Mouse (Mus musculus) heart, adult 8-10 months (tissue): ENCODE data around the gene 4921524J17Rik. TPM values are rescaled to one million over a fixed set of nuclear protein-coding genes. Genes with fewer than 3 reads are reported as not detected.

Source experiments
- DNase-seq: peaks from one replicate; pipeline ENCODE4 v3.0.0; 2022; ENCODE audit warnings: low spot score
- total RNA-seq, 4 experiments: library from RNA; stranded (reverse); gene quantifications; 2 replicates each; pipeline ENCODE4 v1.2.4; 2022

The 4921524J17Rik gene
- 10 to 100 TPM; 13.9 to 17.5 (median 16.3) TPM for total RNA-seq

GRCm38 (mm10) chr8:85432168-85433016, at the start of gene 4921524J17Rik:
4921524J17Rik (minus strand) TSS chr8:85432833.
- peak; percentile 94 for DNase-seq

- DNase-seq = no peak
Observed at GRCm38 (mm10) chr8:85482427-85482826, 49.8 kb upstream of the 4921524J17Rik start.

- DNase-seq = no peak
Observed at GRCm38 (mm10) chr8:85481900-85482299, 49.3 kb upstream of the 4921524J17Rik start.

DNA sequence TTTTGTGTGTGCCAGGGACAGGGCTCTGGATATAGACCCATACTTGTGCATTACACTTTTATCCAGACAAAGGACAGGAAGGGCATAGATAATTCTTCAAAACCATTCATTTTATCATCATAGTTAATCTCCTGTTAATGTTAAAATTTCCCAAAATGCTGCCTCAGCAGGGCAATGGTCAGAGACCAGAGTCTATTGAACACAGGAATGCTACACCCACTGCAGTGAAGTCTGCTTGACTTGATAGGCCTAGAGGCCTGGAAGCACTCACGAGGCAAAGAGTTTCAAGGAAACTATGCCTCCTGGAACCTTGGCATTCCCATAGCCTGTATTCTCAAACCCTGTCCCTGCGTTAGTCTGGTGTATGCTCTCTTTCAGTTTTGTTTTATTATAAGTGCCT, 47.1 kb upstream of the 4921524J17Rik start:
- no peak for DNase-seq

DNA sequence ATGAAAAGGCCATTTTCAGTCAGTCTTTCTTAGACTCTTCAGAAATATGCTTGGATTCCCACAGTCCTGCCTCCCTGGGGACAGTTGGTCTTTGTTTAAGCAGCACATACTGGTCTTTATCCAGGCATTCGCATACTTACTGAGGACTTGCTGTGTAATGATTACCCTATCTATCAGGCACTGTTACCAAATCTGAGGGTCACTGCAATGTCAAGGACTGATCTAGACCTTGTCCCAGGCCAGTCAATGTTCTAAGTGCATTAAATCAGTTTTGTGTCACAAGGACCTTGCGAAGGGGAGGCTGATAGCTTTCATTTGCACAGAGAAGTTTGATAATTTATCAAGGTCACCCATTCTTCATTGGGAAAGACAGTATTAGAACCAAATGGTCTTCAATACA, 45.8 kb upstream of the 4921524J17Rik start:
- no peak for DNase-seq

GRCm38 (mm10) chr8:85476970-85477545, 44.4 kb upstream of the 4921524J17Rik start:
- no peak for DNase-seq

GRCm38 (mm10) chr8:85474924-85475323, 42.3 kb upstream of the 4921524J17Rik start:
- DNase-seq = no peak

GRCm38 (mm10) chr8:85473246-85473645, 40.6 kb upstream of the 4921524J17Rik start:
- no peak for DNase-seq

GRCm38 (mm10) chr8:85472800-85473199, 40.2 kb upstream of the 4921524J17Rik start:
- no peak for DNase-seq

GRCm38 (mm10) chr8:85470753-85471152, 38.1 kb upstream of the 4921524J17Rik start:
- DNase-seq = no peak

DNA sequence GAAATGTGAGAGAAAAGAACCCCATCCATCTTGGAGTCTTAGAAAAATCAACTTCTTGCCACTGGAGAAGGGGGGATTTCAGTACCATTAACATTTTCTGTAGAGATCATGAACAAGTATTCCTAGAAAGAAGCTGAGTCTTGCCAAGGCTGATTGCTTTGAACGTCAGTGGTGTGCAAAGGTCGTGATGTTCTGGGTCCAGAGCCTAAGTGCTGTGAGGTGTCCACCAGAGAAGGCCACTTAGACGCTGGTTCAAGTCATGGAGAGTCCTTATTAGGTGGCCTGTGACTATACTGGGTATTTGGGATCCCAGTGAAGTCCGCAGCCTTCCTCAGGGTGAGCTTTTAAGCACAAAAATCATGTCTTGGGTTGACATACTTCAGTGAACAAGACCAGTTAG, 33.4 kb upstream of the 4921524J17Rik start:
- no peak for DNase-seq

DNA sequence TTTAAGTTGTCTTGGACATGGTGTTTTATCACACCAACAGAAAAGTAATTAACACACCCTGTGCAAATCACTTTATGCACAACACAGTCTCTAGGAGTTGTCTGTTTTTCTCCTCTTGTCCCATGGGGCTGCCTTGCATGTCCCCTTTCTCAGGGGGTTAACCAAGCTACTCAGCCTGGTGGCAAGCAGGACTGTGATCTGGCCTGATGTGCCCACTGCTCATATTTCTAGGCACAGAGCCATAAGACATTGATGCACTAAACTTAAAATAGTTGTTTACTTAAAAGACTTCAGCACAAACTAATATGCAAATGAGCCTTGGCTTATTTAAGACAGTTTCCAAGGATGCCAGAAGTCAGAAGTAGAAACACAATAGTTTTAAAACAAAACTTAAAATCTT, 31.7 kb upstream of the 4921524J17Rik start:
- no peak for DNase-seq

- no peak for DNase-seq
Observed at GRCm38 (mm10) chr8:85462441-85462840, 29.8 kb upstream of the 4921524J17Rik start.

GRCm38 (mm10) chr8:85461377-85461776, 28.7 kb upstream of the 4921524J17Rik start:
- no peak for DNase-seq

DNA sequence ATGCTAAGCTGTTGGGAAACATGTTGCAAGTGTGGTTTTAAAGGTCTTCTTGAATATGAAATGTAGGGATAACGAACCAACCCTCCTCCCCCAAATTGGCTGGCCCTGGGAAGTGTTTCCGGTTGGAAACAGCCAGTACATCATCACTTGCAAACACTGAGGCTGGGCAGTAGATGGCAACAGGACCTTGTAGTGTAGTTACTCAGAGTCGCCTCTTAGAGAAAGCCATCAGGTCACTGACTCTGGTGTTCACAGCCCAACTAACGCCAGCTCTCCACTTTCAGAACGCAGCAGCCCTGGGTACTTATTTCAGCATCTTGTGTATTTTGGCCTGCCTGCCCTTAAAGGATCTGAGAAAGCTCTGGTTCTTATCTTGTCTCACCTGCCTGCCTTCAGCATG, 28.2 kb upstream of the 4921524J17Rik start:
- peak; percentile 13 for DNase-seq

DNA sequence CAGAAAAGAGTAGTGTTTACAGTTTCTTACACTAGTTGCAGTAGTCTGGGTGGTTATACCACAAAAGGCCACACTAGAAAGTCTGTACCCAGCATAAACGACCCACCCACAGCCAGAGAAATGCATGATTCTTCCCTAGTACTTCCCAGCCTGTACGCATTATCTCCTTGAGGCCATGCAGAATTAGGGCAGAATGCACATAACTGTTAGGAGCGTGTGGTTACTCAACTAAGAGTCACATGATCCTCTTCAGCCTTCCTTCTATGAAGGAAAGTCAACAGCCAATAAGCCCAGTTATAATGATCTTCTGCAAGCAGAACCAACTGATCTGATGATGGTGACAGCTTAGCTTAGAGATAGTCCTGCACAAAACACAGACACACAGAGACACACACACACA, 26.9 kb upstream of the 4921524J17Rik start:
- DNase-seq = no peak

- DNase-seq = peak; percentile 60
Observed at GRCm38 (mm10) chr8:85456536-85456935, 23.9 kb upstream of the 4921524J17Rik start.

DNA sequence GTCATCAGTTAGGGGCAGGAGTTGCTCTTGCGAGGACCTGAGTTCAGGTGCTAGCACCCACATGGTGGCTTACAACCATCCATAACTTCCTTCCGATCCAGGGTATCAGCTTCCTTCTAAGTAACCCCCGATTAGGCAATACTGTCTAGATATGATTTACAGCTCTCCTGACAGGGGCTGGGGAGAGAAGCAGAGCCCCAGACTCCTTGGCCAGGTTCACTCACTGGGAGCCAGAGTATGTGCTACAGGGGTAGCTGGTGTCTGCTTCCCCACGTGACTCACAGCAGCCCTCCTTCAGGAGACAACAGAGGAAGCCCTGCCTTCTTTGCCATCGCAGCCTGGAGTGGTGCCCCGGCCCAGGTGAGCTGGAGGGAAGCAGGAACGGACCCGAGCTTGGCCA, 22.1 kb upstream of the 4921524J17Rik start:
- no peak for DNase-seq

- no peak for DNase-seq
Observed at GRCm38 (mm10) chr8:85453256-85453655, 20.6 kb upstream of the 4921524J17Rik start.

GRCm38 (mm10) chr8:85452328-85452727, 19.7 kb upstream of the 4921524J17Rik start:
- DNase-seq = no peak

- no peak for DNase-seq
Observed at GRCm38 (mm10) chr8:85450335-85450734, 17.7 kb upstream of the 4921524J17Rik start.

DNA sequence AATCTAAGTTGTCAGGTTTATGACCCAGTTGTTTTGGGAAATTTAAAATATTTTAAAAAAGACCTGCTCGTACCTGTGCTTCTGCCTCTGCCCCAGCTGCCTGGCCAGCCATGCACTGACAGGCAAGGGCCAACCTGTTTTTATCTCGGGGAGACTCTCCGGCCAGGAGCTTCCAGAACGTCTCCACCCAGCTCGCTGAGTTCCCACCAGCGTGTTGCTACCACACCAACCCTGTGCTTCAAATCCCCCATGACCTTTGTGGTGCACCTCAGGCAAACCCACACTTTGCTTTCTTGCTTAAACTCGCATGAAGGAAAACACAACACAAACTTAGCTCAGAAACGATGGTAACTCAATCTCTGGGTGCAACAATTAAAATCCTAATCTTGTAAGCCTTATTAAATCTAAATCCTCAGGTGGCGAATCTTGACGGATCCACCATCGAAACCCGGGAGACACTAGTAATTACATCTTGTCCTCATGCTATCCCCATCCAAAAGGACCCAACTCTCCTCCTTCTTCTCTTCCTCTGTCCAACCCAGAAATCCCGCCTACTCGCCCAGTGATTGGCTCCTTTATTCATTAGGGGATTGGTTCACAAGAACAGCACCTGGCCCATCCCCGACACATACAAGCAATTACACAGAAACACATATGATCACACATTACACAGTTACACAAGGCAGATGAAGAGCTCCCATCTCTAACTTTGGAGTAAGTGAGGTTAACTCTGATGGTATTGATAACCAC, 13.5 kb upstream of the 4921524J17Rik start:
- DNase-seq = no peak
